Mouse (Mus musculus) ES-Bruce4 (cell line): ENCODE data around the gene Nsun7.

ENCODE experiments used
- CTCF ChIP-seq: IDR thresholded peaks from one replicate; pipeline ENCODE4 v1.8.1; 2011; ENCODE audit warnings: low read depth, low read length
- EP300 ChIP-seq: IDR thresholded peaks from 2 replicates; pipeline ENCODE4 v1.6.1; 2011; ENCODE audit warnings: low read depth, low read length; ENCODE audit not compliant: insufficient read depth
- POLR2A ChIP-seq: IDR thresholded peaks from one replicate; pipeline ENCODE4 v1.8.1; 2011; ENCODE audit warnings: low read length; ENCODE audit not compliant: insufficient read depth

- TF ChIP-seq CTCF (no peak), POLR2A (no peak), EP300 (no peak)
Measured at GRCm38 (mm10) chr5:66302873-66303272, 43.2 kb downstream of the Nsun7 start.
